Mouse (Mus musculus): ENCODE data around the gene H2-Ob.

The H2-Ob gene

GRCm38 (mm10) chr17:34285848-34286247, 47.1 kb downstream of the H2-Ob start:
- DNase-seq (ENCODE audit: low spot score in 2 of 2) = no peak

- no peak for DNase-seq (ENCODE audit: low spot score in 2 of 2)
Measured at GRCm38 (mm10) chr17:34286501-34286900, 47.8 kb downstream of the H2-Ob start.

GRCm38 (mm10) chr17:34286999-34287398, 48.3 kb downstream of the H2-Ob start:
- DNase-seq (ENCODE audit: low spot score in 2 of 2) = no peak

- DNase-seq (ENCODE audit: low spot score in 2 of 2) = peak; percentile 48 to 95
Measured at GRCm38 (mm10) chr17:34287648-34288047, 48.9 kb downstream of the H2-Ob start, which contains the start of gene H2-Aa. TSS of gene H2-Aa (minus strand) at chr17:34287823.

GRCm38 (mm10) chr17:34288131-34288530, 49.4 kb downstream of the H2-Ob start:
- DNase-seq (ENCODE audit: low spot score in 2 of 2) = no peak

GRCm38 (mm10) chr17:34291609-34292008, 52.9 kb downstream of the H2-Ob start:
- peak; percentile 39 to 88 for DNase-seq (ENCODE audit: low spot score in 2 of 2)

GRCm38 (mm10) chr17:34292570-34292969, 53.9 kb downstream of the H2-Ob start:
- no peak for DNase-seq (ENCODE audit: low spot score in 2 of 2)

- DNase-seq (ENCODE audit: low spot score in 2 of 2) = no peak
Measured at GRCm38 (mm10) chr17:34293533-34293932, 54.8 kb downstream of the H2-Ob start.

GRCm38 (mm10) chr17:34294249-34294648, 55.5 kb downstream of the H2-Ob start:
- no peak for DNase-seq (ENCODE audit: low spot score in 2 of 2)

GRCm38 (mm10) chr17:34295307-34295706, 56.6 kb downstream of the H2-Ob start:
- no peak for DNase-seq (ENCODE audit: low spot score in 2 of 2)

GRCm38 (mm10) chr17:34295891-34296794, 57.4 kb downstream of the H2-Ob start:
- DNase-seq (ENCODE audit: low spot score in 2 of 2) = peak; percentile 19 to 71

GRCm38 (mm10) chr17:34299356-34299755, 60.7 kb downstream of the H2-Ob start:
- no peak for DNase-seq (ENCODE audit: low spot score in 2 of 2)

GRCm38 (mm10) chr17:34300071-34300470, 61.4 kb downstream of the H2-Ob start:
- no peak for DNase-seq (ENCODE audit: low spot score in 2 of 2)

GRCm38 (mm10) chr17:34300691-34301566, 62.2 kb downstream of the H2-Ob start:
- DNase-seq (ENCODE audit: low spot score in 2 of 2) = no peak

- DNase-seq (ENCODE audit: low spot score in 2 of 2) = no peak
Measured at GRCm38 (mm10) chr17:34301670-34302190, 63.0 kb downstream of the H2-Ob start.

- DNase-seq (ENCODE audit: low spot score in 2 of 2) = no peak
Measured at GRCm38 (mm10) chr17:34303789-34304188, 65.1 kb downstream of the H2-Ob start.
